Mouse (Mus musculus): ENCODE measurements at regions not wholly inside any gene's neighbourhood (a gene's known extent, or its start where the extent isn't known, plus 50 kb on each side); places are given as distances from the start of the nearest gene placed in this dataset.

GRCm38 (mm10) chr13:37602256-37602655 lies 175.9 kb upstream of the Rreb1 start:
- TF ChIP-seq CTCF (IDR thresholded peaks at IDR 0.05; ENCODE audit: borderline replicate concordance, insufficient read depth, low read depth, low read length) (no peak), POLR2A (IDR thresholded peaks at IDR 0.05; ENCODE audit: borderline replicate concordance, insufficient read depth, low read length) (no peak)

Data from cerebellum, adult 2 months (tissue).